Mouse (Mus musculus) megakaryocyte, embryonic 14.5 days (primary cell): ENCODE data around the gene Chdh. TPM values are rescaled to one million over a fixed set of nuclear protein-coding genes. Genes with fewer than 3 reads are reported as not detected.

Source experiments
- H3K27me3 ChIP-seq: replicated peaks from 2 replicates; pipeline ENCODE3; 2012; ENCODE audit warnings: inconsistent platforms
- H3K36me3 ChIP-seq: replicated peaks from 2 replicates; pipeline ENCODE3; 2012; ENCODE audit warnings: low read length, inconsistent platforms, mixed read lengths
- H3K4me1 ChIP-seq: 2 replicates; pipeline ENCODE4 v1.6.1; 2012; ENCODE audit warnings: inconsistent platforms
- H3K4me3 ChIP-seq: replicated peaks from 2 replicates; pipeline ENCODE3; 2012; ENCODE audit warnings: moderate library complexity, mild to moderate bottlenecking, inconsistent platforms
- H3K9me3 ChIP-seq: 2 replicates; pipeline ENCODE4 v1.6.1; 2012; ENCODE audit warnings: inconsistent platforms
- FLI1 ChIP-seq: IDR thresholded peaks from 2 replicates; pipeline ENCODE4 v1.6.1; 2012; ENCODE audit warnings: low read length, inconsistent platforms, mixed read lengths
- GATA1 ChIP-seq: IDR thresholded peaks from 3 replicates; pipeline ENCODE4 v1.6.1; 2012; ENCODE audit warnings: mixed read lengths, low read length, inconsistent platforms, borderline replicate concordance
- polyA plus RNA-seq: library from polyadenylated mRNA; stranded (reverse); fragments of >175 nt; gene quantifications from 2 replicates; pipeline ENCODE4 v1.2.3, GENCODE M21; 2012; ENCODE audit warnings: low replicate concordance; ENCODE audit not compliant: insufficient read depth

The Chdh gene
- polyA plus RNA-seq, 1 experiment: 0.13 TPM

GRCm38 (mm10) chr14:30048049-30048448 is 39.2 kb downstream of the Chdh start:
- H3K4me1 ChIP-seq: no peaks in the 10 kb centered on the region
- H3K27me3 ChIP-seq: peaks cover 3% of the 10 kb centered on the region
- H3K4me3 ChIP-seq: no peak overlapping the region
- peaks cover 8% of the 10 kb centered on the region; the same call in 1 of the 2 replicates for H3K9me3 ChIP-seq
- no peak for TF ChIP-seq FLI1
- no peak for TF ChIP-seq GATA1
- H3K36me3 ChIP-seq: no peaks in the 10 kb centered on the region

- TF ChIP-seq GATA1 (no peak), FLI1 (no peak)
Measured at GRCm38 (mm10) chr14:30050280-30050679, 41.5 kb downstream of the Chdh start.

GRCm38 (mm10) chr14:30054922-30055321 is 46.1 kb downstream of the Chdh start:
- TF ChIP-seq FLI1 (no peak), GATA1 (no peak)
- Histone ChIP-seq H3K36me3 (no peaks in the 10 kb centered on the region), H3K9me3 (no peaks in the 10 kb centered on the region), H3K4me1 (peaks cover 6% of the 10 kb centered on the region; the same call in 1 of the 2 replicates), H3K4me3 (no peak overlapping the region), H3K27me3 (peaks cover 5% of the 10 kb centered on the region)

More at GRCm38 (mm10) chr14:30050280-30050679, 41.5 kb downstream of the Chdh start:
- peaks cover 8% of the 10 kb centered on the region; the same call in 1 of the 2 replicates for H3K9me3 ChIP-seq
- H3K4me1 ChIP-seq: peaks cover 6% of the 10 kb centered on the region; the same call in 1 of the 2 replicates
- peaks cover 3% of the 10 kb centered on the region for H3K27me3 ChIP-seq
- no peak overlapping the region for H3K4me3 ChIP-seq
- H3K36me3 ChIP-seq: no peaks in the 10 kb centered on the region

- TF ChIP-seq FLI1 (no peak), GATA1 (no peak)
Measured at GRCm38 (mm10) chr14:30056031-30056766, 47.4 kb downstream of the Chdh start.

GRCm38 (mm10) chr14:30064864-30065263 is 56.0 kb downstream of the Chdh start:
- TF ChIP-seq GATA1: no peak
- TF ChIP-seq FLI1: no peak
- Histone ChIP-seq H3K9me3 (no peaks in the 10 kb centered on the region), H3K36me3 (no peaks in the 10 kb centered on the region), H3K27me3 (peaks cover 6% of the 10 kb centered on the region), H3K4me3 (no peak overlapping the region), H3K4me1 (peaks cover 6% of the 10 kb centered on the region)

More at GRCm38 (mm10) chr14:30056031-30056766, 47.4 kb downstream of the Chdh start:
- Histone ChIP-seq H3K27me3 (peaks cover 5% of the 10 kb centered on the region), H3K9me3 (no peaks in the 10 kb centered on the region), H3K4me1 (peaks cover 6% of the 10 kb centered on the region; the same call in 1 of the 2 replicates), H3K4me3 (no peak overlapping the region), H3K36me3 (no peaks in the 10 kb centered on the region)

- Histone ChIP-seq H3K36me3 (no peaks in the 10 kb centered on the region), H3K27me3 (peaks cover 6% of the 10 kb centered on the region), H3K4me1 (peaks cover 6% of the 10 kb centered on the region), H3K9me3 (no peaks in the 10 kb centered on the region), H3K4me3 (no peak overlapping the region)
- TF ChIP-seq FLI1: no peak
- TF ChIP-seq GATA1: no peak
Measured at GRCm38 (mm10) chr14:30066752-30067151, 57.9 kb downstream of the Chdh start.

GRCm38 (mm10) chr14:30068566-30068965 is 59.7 kb downstream of the Chdh start:
- no peak overlapping the region for H3K4me3 ChIP-seq
- H3K9me3 ChIP-seq: no peaks in the 10 kb centered on the region
- H3K36me3 ChIP-seq: no peaks in the 10 kb centered on the region
- no peaks in the 10 kb centered on the region for H3K4me1 ChIP-seq
- TF ChIP-seq GATA1 (no peak), FLI1 (no peak)
- H3K27me3 ChIP-seq: peaks cover 6% of the 10 kb centered on the region

GRCm38 (mm10) chr14:30075268-30075887 is 66.6 kb downstream of the Chdh start:
- TF ChIP-seq FLI1 (no peak), GATA1 (no peak)
- Histone ChIP-seq H3K36me3 (no peaks in the 10 kb centered on the region), H3K4me1 (no peaks in the 10 kb centered on the region), H3K27me3 (peaks cover 3% of the 10 kb centered on the region), H3K4me3 (no peak overlapping the region), H3K9me3 (no peaks in the 10 kb centered on the region; the same call in 1 of the 2 replicates)

GRCm38 (mm10) chr14:30078115-30078808 is 69.4 kb downstream of the Chdh start:
- Histone ChIP-seq H3K36me3 (no peaks in the 10 kb centered on the region), H3K4me1 (no peaks in the 10 kb centered on the region), H3K27me3 (peaks cover 4% of the 10 kb centered on the region), H3K9me3 (peaks cover 14% of the 10 kb centered on the region), H3K4me3 (no peak overlapping the region)
- TF ChIP-seq GATA1 (no peak), FLI1 (no peak)
